Mouse (Mus musculus) intestine, embryonic 16.5 days (tissue): ENCODE measurements at regions not wholly inside any gene's neighbourhood (a gene's known extent, or its start where the extent isn't known, plus 50 kb on each side); places are given as distances from the start of the nearest gene placed in this dataset.
A peak's percentile ranks its signal among the peaks of the same experiment; 100 is the strongest.

Experiments
- ATAC-seq: fragments of 200-750 bp; cut with Nextera tagmentation; 2 replicates; pipeline ENCODE4 v1.8.0; 2017; ENCODE audit warnings: moderate TSS enrichment, moderate library complexity
- H3K27ac ChIP-seq: fragments of 300-500 bp; sonication (generic); 2 replicates; pipeline ENCODE4 v1.5.1; 2014; ENCODE audit warnings: mild to moderate bottlenecking, low read length
- H3K27me3 ChIP-seq: fragments of 300-500 bp; sonication (generic); replicated peaks from 2 replicates; pipeline ENCODE4 v1.6.1; 2014; ENCODE audit warnings: low read length, control low read depth, mixed read lengths; ENCODE audit not compliant: control insufficient read depth, insufficient read depth
- H3K36me3 ChIP-seq: fragments of 300-500 bp; sonication (generic); 2 replicates; pipeline ENCODE4 v1.6.1; 2014; ENCODE audit warnings: low read length, control low read depth; ENCODE audit not compliant: control insufficient read depth, insufficient read depth
- H3K4me1 ChIP-seq: fragments of 300-500 bp; sonication (generic); 2 replicates; pipeline ENCODE4 v1.6.1; 2014; ENCODE audit warnings: low read length, control low read depth, mixed read lengths; ENCODE audit not compliant: control insufficient read depth, insufficient read depth
- H3K4me2 ChIP-seq: fragments of 300-500 bp; sonication (generic); 2 replicates; pipeline ENCODE4 v1.6.1; 2014; ENCODE audit warnings: low read depth, low read length, control low read depth
- H3K4me3 ChIP-seq: fragments of 300-500 bp; sonication (generic); 2 replicates; pipeline ENCODE4 v1.5.1; 2014; ENCODE audit warnings: mild to moderate bottlenecking, low read length
- H3K9ac ChIP-seq: fragments of 300-500 bp; sonication (generic); 2 replicates; pipeline ENCODE4 v1.6.1; 2014; ENCODE audit warnings: low read depth, low read length
- H3K9me3 ChIP-seq: fragments of 300-500 bp; sonication (generic); 2 replicates; pipeline ENCODE4 v1.6.1; 2016; ENCODE audit warnings: low read length, control low read depth; ENCODE audit not compliant: control insufficient read depth
- WGBS: fragments of 180-500 bp; shearing (Covaris S2); extraction: QIAGEN DNeasy Blood & Tissue Kit; methylation state at CpG from one replicate; pipeline ENCODE4 v1.1.7; 2014; 5-methylcytosine and 5-hydroxymethylcytosine counted together

DNA sequence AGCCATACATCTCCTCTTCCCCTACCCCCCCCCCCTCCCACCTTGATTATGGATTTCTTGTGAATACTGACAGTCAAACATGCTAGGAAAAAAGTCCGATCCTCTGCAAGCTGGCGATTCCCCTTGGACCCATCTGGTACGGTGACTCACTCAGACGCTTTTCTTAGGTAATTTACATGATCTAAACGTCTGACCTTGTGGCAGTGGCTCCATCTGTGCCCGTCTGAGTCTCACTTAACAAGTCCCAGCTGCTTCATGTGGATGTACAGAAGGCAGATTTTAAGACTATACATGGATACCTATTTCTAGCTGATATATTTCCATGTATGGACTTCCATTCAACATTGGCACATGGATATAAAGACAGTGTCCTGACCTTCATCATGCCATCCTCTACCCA, 481.0 kb downstream of the Lipi start:
- no peak overlapping the region for H3K4me2 ChIP-seq
- H3K27me3 ChIP-seq: no peaks in the 10 kb centered on the region
- WGBS: 47% methylated on average over 6 of the region's 6 CpGs
- H3K9me3 ChIP-seq: no peaks in the 10 kb centered on the region
- H3K4me1 ChIP-seq: no peaks in the 10 kb centered on the region
- no peak overlapping the region for H3K27ac ChIP-seq
- no peak overlapping the region for H3K4me3 ChIP-seq
- H3K9ac ChIP-seq: no peak overlapping the region
- ATAC-seq: no peak
- H3K36me3 ChIP-seq: no peaks in the 10 kb centered on the region

DNA sequence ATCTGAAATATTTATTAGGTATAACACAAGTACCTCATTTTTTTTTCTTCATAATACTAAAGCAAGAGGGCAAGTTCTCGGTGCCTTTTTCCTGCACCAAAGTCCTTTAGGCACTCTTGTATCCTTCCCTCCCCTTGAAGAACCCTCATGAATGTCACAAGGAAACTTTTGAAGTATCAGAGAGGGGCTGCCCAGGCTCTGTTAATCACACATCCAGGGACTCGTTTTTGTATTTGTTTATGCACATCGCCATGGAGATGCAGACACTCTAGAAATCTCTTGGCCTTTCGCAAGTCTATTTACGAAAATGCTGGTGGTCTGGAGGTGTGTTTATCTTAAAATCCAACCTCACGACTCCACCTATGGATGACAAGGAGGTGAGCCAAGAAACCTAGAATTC, 492.7 kb downstream of the Lipi start:
- no peak for ATAC-seq
- 29% methylated on average over 6 of the region's 6 CpGs for WGBS
- H3K27ac ChIP-seq: no peak overlapping the region
- no peaks in the 10 kb centered on the region for H3K9me3 ChIP-seq
- H3K4me3 ChIP-seq: no peak overlapping the region
- no peak overlapping the region for H3K9ac ChIP-seq
- H3K27me3 ChIP-seq: no peaks in the 10 kb centered on the region
- peaks cover 8% of the 10 kb centered on the region; the same call in 1 of the 2 replicates for H3K4me1 ChIP-seq
- H3K4me2 ChIP-seq: peak overlapping the region; percentile 23; the same call in 1 of the 2 replicates
- H3K36me3 ChIP-seq: no peaks in the 10 kb centered on the region

DNA sequence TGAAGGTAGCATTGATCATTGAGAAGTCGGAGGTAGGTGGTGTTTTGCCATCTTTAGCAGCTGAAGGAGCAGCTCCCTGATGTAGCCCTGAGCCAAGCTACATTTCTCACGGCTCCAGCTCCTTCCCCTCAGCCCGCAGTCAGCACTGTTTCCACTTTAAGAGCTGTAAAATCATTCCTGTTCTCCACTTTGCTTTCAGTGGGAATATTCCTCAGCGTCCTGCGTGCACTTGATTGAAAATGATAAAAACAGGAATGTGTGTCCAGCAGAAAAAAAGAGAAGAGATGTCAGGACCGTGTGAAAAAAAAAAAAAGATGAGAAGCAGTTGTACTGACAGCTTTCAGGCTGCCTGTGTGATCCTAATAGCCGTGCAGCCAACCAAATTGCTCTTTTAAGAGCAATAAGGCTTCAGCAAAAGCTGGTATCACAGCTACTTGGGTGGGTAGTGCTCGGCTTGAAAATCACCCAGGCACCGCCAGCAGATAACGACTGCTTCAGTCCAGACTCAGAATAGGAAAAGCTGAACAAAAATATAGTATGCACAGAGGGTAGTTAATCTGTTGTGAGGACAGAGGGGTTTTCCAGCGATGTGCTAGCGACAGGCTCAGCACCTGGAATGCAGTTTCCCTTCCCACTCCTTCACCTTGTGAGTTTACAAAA, 493.3 kb downstream of the Lipi start:
- no peak overlapping the region for H3K27ac ChIP-seq
- no peaks in the 10 kb centered on the region for H3K9me3 ChIP-seq
- no peak overlapping the region for H3K9ac ChIP-seq
- H3K27me3 ChIP-seq: no peaks in the 10 kb centered on the region
- H3K4me1 ChIP-seq: peaks cover 8% of the 10 kb centered on the region; the same call in 1 of the 2 replicates
- no peak for ATAC-seq
- H3K36me3 ChIP-seq: no peaks in the 10 kb centered on the region
- peak overlapping the region; percentile 23 for H3K4me2 ChIP-seq
- WGBS: 7% methylated on average over 12 of the region's 12 CpGs
- no peak overlapping the region for H3K4me3 ChIP-seq

DNA sequence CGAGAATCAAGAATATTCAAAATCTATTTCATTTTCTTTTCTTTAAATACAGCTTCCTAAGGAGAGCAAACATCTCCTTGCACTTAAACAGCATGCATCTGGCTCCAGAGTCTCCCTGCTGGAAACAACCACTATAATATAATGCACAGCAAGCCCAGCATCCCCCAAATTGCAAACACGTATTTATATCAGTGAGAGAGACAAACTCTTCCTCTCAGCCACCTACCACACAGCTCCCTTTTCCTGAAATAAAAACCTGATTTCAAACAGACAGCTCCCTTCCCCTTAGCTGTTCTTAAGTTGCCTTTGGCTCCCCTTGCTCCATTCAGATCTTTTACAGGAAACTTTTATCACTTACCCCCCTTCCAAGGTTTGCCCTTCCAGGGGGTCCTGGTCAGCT, 493.9 kb downstream of the Lipi start:
- Histone ChIP-seq H3K4me1 (peaks cover 8% of the 10 kb centered on the region; the same call in 1 of the 2 replicates), H3K27me3 (no peaks in the 10 kb centered on the region), H3K27ac (no peak overlapping the region), H3K4me3 (no peak overlapping the region), H3K36me3 (no peaks in the 10 kb centered on the region), H3K9me3 (no peaks in the 10 kb centered on the region), H3K9ac (no peak overlapping the region), H3K4me2 (no peak overlapping the region)
- no peak for ATAC-seq
- WGBS: 43% methylated on average over 2 of the region's 2 CpGs

DNA sequence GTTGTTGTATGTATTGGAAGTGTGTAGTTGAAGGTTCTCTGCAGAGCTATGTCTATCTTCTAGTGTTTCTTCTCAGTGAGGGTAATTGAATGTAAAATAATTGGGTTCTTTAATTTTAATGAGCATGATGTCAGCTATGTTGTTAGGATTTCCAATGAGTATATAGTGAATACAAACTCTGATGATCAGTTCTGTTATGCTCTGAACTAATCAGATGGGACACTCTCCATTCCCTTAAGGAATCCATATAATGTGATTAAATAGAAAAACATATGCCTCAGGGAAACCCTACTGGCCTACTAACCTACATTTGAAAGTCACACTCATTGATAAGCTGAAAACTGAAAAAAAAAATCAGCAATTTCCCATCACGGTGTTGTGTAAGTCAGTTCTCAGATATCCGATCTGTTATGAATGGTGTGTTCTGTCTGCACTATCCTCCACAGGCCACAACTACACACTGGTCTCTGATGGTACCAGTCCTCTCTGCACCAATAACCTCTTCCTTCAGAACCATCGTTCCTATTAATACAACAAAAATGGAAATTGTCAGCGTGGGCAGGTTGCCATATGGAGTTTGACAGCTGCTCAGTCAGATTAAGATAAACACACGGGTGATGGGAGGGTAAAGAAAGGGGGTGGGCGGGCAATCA, 496.4 kb downstream of the Lipi start:
- 63% methylated on average over 6 of the region's 6 CpGs for WGBS
- no peak overlapping the region for H3K4me2 ChIP-seq
- no peak overlapping the region for H3K27ac ChIP-seq
- H3K36me3 ChIP-seq: no peaks in the 10 kb centered on the region
- no peak for ATAC-seq
- H3K4me1 ChIP-seq: peaks cover 8% of the 10 kb centered on the region; the same call in 1 of the 2 replicates
- H3K9ac ChIP-seq: no peak overlapping the region
- H3K27me3 ChIP-seq: no peaks in the 10 kb centered on the region
- no peaks in the 10 kb centered on the region for H3K9me3 ChIP-seq
- no peak overlapping the region for H3K4me3 ChIP-seq

DNA sequence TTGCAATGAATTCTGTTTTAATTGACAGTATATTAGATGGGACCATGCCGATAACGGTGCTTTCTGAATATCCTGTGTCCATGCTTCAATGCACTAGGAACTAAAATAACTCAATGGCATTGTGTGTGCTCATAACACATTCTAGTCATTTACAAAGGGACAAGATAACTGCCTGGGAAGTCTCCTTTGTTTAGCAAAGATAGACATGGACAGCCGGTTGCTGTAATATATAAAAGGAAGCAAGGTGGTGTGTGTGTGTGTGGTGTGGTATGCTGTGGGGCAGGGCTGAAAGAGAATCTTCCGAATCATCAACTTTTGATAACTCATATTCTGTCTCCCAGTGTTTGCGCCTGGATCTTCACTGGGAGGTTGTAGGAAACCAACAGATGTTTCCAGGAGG, 497.2 kb downstream of the Lipi start:
- 86% methylated on average over 5 of the region's 5 CpGs for WGBS
- Histone ChIP-seq H3K9ac (no peak overlapping the region), H3K9me3 (no peaks in the 10 kb centered on the region), H3K27ac (no peak overlapping the region), H3K4me1 (peaks cover 8% of the 10 kb centered on the region; the same call in 1 of the 2 replicates), H3K27me3 (no peaks in the 10 kb centered on the region), H3K4me2 (no peak overlapping the region), H3K4me3 (no peak overlapping the region), H3K36me3 (no peaks in the 10 kb centered on the region)
- no peak for ATAC-seq

DNA sequence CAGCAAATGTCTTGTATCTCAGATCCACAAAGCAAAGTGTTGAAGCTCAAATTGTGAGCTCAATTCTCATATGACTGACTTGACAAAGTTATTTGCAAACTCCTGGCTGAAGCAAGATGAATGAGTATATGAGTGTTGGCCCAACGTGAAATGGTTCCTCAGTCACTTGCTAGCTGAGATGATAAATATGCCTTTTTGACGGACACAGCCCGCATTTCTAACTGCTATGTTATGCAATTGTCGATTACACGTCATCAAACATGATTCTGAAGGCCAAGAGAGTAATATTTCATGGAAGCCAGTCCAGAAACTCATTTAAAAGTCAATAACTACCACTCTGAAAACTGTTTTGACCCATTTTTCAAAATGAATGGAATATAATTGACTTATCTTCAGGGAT, 520.6 kb downstream of the Lipi start:
- H3K4me2 ChIP-seq: no peak overlapping the region
- 75% methylated on average over 5 of the region's 5 CpGs for WGBS
- H3K27me3 ChIP-seq: no peaks in the 10 kb centered on the region
- no peak overlapping the region for H3K4me3 ChIP-seq
- H3K9ac ChIP-seq: no peak overlapping the region
- no peaks in the 10 kb centered on the region for H3K4me1 ChIP-seq
- H3K27ac ChIP-seq: no peak overlapping the region
- no peaks in the 10 kb centered on the region for H3K36me3 ChIP-seq
- no peaks in the 10 kb centered on the region for H3K9me3 ChIP-seq
- no peak for ATAC-seq

DNA sequence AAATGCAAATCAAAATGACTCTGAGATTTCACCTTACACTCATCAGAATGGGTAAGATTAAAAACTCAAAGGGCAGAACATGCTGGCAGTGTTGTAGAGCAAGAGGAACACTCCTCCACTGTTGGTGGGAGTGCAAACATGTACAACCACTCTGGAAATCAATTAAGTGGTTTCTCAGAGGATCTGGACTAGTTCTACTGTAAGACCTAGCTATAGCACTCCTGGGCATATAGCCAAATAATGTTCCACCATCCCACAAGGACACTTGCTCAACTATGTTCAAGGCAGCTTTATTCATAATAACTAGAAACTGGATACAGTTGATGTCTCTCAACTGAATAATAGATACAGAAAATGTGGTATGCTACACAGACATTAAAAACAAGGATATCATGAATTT, 532.9 kb downstream of the Lipi start:
- no peaks in the 10 kb centered on the region for H3K9me3 ChIP-seq
- H3K36me3 ChIP-seq: no peaks in the 10 kb centered on the region
- ATAC-seq: no peak

DNA sequence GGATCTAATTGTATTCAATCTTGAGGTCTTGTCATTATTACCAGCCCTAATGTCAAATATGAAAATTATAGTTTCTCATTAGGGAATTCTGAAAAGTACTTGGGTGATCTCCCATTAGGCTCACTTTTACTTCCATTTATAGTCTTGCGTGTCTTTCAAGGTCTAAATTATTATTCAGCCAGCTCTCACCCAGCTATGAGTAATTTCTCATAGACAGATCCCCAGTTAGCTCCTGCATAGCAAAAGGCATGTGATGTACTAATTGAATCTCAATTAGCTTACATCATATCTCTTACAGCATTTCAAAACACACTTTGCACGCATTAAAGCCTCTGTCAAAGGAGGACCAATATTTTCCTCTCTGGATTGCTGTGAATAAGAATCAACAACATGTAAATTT, 539.9 kb downstream of the Lipi start:
- 87% methylated on average over 2 of the region's 2 CpGs for WGBS
- no peak overlapping the region for H3K4me2 ChIP-seq
- no peaks in the 10 kb centered on the region for H3K4me1 ChIP-seq
- H3K9me3 ChIP-seq: no peaks in the 10 kb centered on the region
- ATAC-seq: no peak
- H3K9ac ChIP-seq: no peak overlapping the region
- H3K36me3 ChIP-seq: no peaks in the 10 kb centered on the region
- H3K27me3 ChIP-seq: no peaks in the 10 kb centered on the region
- no peak overlapping the region for H3K27ac ChIP-seq
- no peak overlapping the region for H3K4me3 ChIP-seq

More for the DNA sequence above, 532.9 kb downstream of the Lipi start:
- H3K4me2 ChIP-seq: no peak overlapping the region
- no peak overlapping the region for H3K9ac ChIP-seq
- H3K4me1 ChIP-seq: no peaks in the 10 kb centered on the region
- no peak overlapping the region for H3K27ac ChIP-seq
- no peaks in the 10 kb centered on the region for H3K27me3 ChIP-seq
- no peak overlapping the region for H3K4me3 ChIP-seq
